Mouse (Mus musculus): Measurements from ENCODE around the gene Muc20. TPM values are rescaled to one million over a fixed set of nuclear protein-coding genes. Genes with fewer than 3 reads are reported as not detected.

Muc20 gene
- total and polyA plus RNA-seq, 2 experiments from 2014 or later: not detected

DNA sequence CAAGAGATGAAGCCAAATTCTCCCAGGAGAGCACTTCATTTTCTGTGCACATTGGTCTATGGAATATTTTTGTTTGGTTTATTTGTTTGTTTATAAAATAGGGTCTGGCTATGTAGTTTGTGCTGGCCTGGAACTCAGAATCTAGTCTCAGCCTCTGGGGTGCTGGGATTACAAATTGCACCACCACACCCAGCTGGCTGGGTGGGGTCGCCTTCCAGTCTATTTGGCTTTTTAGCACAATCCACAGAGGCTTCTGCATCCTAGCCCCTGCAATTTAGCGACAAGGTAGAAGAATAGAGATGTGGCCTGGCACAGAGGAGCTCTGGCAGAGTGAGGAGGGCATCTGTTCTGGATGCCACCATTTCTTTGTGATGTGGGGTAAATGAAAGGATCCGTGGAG lies 16.5 kb upstream of the Muc20 start:
- 54% methylated on average over 3 of the region's 3 CpGs for WGBS
- DNase-seq (ENCODE audit: low spot score) (no peak), ATAC-seq (no peak)

DNA sequence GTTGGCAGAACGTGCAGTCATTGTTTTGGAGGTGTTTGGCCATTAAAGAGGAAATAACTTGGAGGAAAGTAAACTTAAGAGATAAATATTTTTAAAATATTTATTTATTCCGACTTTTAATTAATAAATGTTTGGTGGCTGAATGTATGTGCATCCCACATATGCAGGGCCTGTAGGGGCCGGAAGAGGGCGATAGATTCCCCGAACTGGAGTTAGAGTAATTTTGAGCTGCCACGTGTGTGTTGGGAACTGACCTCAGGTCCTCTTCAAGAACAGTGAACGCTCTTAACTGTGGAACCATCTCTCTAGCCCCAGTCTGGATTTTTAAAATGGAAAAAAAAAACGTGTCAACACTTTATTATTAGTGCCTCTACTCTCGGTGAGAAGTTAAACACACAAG lies 16.1 kb upstream of the Muc20 start:
- ATAC-seq (no peak), DNase-seq (ENCODE audit: low spot score) (no peak)
- 49% methylated on average over 9 of the region's 9 CpGs for WGBS
- Histone ChIP-seq H3K4me3 (ENCODE audit: low read length) (no peak overlapping the region), H3K27me3 (ENCODE audit: insufficient read depth, low read length) (no peaks in the 10 kb centered on the region), H3K4me1 (ENCODE audit: insufficient read depth, low read length) (0 out of 2 replicates have a peak, but pooled peaks cover 3% of the 10 kb centered on the region), H3K9ac (replicated peaks; ENCODE audit: low read length) (no peak overlapping the region), H3K27ac (no peak overlapping the region), H3K9me3 (ENCODE audit: low read length) (no peaks in the 10 kb centered on the region), H3K36me3 (ENCODE audit: insufficient read depth, low read length) (no peaks in the 10 kb centered on the region), H3K4me2 (ENCODE audit: low read depth, low read length) (peak overlapping the region; percentile 35; the same call in 1 of the 2 replicates)
- no peak for TF ChIP-seq CTCF (IDR thresholded peaks at IDR 0.05; ENCODE audit: low read depth)

More for the DNA sequence above, 16.5 kb upstream of the Muc20 start:
- Histone ChIP-seq H3K36me3 (ENCODE audit: insufficient read depth, low read length) (no peaks in the 10 kb centered on the region), H3K9ac (replicated peaks; ENCODE audit: low read length) (no peak overlapping the region), H3K4me1 (ENCODE audit: insufficient read depth, low read length) (0 out of 2 replicates have a peak, but pooled peaks cover 3% of the 10 kb centered on the region), H3K4me3 (ENCODE audit: low read length) (no peak overlapping the region), H3K9me3 (ENCODE audit: low read length) (no peaks in the 10 kb centered on the region), H3K27me3 (ENCODE audit: insufficient read depth, low read length) (no peaks in the 10 kb centered on the region), H3K27ac (no peak overlapping the region), H3K4me2 (ENCODE audit: low read depth, low read length) (no peak overlapping the region)
- no peak for TF ChIP-seq CTCF (IDR thresholded peaks at IDR 0.05; ENCODE audit: low read depth)

DNA sequence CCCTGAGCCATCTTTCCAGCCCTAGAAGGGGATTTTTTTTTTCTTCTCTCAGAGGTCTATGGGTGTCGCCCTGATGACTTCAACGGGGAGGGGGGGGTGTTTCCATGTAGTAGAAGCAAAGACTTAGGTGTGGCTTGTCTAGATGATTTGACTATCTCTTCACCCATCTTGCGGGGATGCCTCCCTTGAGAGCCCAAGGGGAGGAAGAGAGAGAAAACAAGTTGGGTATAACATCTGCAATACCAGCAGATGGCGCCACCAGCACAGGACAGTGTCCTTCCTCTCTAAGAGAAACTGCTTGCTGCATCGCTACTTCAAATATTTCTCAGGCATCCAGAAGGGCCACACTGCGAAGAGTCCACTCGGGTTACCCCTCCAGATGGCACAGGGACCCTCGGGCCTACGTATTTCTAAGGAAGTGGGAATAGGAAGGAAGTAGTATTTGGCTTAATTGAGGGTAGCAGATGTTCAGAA lies 15.7 kb upstream of the Muc20 start:
- peak overlapping the region; percentile 35; the same call in 1 of the 2 replicates for H3K4me2 ChIP-seq (ENCODE audit: low read depth, low read length)
- no peak overlapping the region for H3K27ac ChIP-seq
- no peaks in the 10 kb centered on the region for H3K9me3 ChIP-seq (ENCODE audit: low read length)
- H3K4me1 ChIP-seq (ENCODE audit: insufficient read depth, low read length): 0 out of 2 replicates have a peak, but pooled peaks cover 3% of the 10 kb centered on the region
- no peaks in the 10 kb centered on the region for H3K36me3 ChIP-seq (ENCODE audit: insufficient read depth, low read length)
- DNase-seq (ENCODE audit: low spot score): peak; percentile 92
- no peak overlapping the region for H3K4me3 ChIP-seq (ENCODE audit: low read length)
- WGBS: 1% methylated on average over 9 of the region's 9 CpGs
- no peak overlapping the region for H3K9ac ChIP-seq (replicated peaks; ENCODE audit: low read length)
- peak; percentile 92 for TF ChIP-seq CTCF (IDR thresholded peaks at IDR 0.05; ENCODE audit: low read depth)
- no peaks in the 10 kb centered on the region for H3K27me3 ChIP-seq (ENCODE audit: insufficient read depth, low read length)
- peak; percentile 70 for ATAC-seq

DNA sequence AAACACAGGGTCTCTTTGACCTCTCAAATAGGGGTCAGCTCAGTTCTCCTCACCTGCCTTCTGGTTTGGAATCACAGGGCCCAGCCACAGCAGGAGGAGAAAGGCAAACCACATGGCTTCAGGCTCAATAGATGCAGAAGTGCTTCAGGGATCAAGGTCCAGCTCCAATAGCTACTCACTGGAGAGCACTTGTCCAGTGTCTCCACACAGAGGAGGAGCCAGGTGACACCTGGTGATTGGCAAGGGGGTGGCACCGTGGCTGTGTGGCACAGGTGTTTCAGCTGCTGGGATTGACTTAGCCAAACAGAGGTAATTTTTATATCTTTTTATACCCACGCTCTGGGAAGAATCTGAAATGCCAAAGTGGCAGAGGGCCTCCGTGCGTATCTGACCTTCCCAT lies 13.1 kb upstream of the Muc20 start, which contains the start of gene Smbd1:
Gene Smbd1 (minus strand): TSS at position 157 of the 400 bp plus-strand sequence.
- Histone ChIP-seq H3K27me3 (ENCODE audit: insufficient read depth, low read length) (no peaks in the 10 kb centered on the region), H3K4me2 (ENCODE audit: low read depth, low read length) (no peak within 1 kb of the TSS), H3K9me3 (ENCODE audit: low read length) (no peaks in the 10 kb centered on the region), H3K9ac (replicated peaks; ENCODE audit: low read length) (no peak within 1 kb of the TSS), H3K4me1 (ENCODE audit: insufficient read depth, low read length) (0 out of 2 replicates have a peak, but pooled peaks cover 3% of the 10 kb centered on the region), H3K27ac (no peak within 1 kb of the TSS), H3K4me3 (ENCODE audit: low read length) (no peak within 1 kb of the TSS), H3K36me3 (ENCODE audit: insufficient read depth, low read length) (no peaks in the 10 kb centered on the region)
- ATAC-seq (no peak), DNase-seq (ENCODE audit: low spot score) (no peak)
- WGBS: 86% methylated on average over 4 of the region's 4 CpGs
- TF ChIP-seq CTCF (IDR thresholded peaks at IDR 0.05; ENCODE audit: low read depth): no peak

DNA sequence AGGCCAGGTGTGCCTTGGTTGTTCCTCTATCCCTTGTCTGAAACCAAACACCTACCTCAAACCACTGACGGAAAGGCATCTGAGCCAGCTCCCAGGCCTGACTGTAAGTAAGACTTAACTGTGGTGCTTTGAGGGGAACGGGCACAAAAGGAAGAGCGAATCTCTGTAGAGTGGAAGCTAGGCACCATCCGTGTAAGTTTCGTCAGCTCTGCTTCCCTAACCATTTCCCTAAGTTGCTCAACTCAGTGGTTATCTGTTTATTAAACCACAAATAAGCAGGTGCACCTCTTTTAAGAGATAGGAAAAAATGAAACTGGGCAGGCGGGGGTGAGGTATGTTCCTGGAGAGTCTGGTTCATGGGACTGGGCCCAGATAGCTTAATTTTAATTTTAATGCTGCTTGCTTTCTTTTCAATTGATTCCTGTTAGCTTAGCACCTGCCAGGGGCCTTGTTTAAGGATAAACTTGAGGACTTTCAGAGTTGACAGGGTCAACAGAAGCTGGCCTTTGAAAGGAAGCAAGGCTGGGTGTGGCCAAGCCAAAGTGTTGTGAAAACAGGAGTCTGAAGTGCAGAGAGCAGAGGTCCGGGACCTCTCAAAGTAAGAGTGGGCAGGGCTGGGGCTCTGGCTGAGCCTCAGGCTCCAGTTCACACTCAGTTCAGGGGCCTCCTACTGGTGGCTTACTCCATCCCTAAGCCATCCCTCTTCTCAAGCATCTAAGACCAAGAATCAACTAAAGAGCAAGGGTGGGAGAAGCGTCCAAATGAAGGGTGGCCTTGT lies 10.4 kb upstream of the Muc20 start:
- Histone ChIP-seq H3K9ac (replicated peaks; ENCODE audit: low read length) (no peak overlapping the region), H3K27me3 (ENCODE audit: insufficient read depth, low read length) (no peaks in the 10 kb centered on the region), H3K36me3 (ENCODE audit: insufficient read depth, low read length) (no peaks in the 10 kb centered on the region), H3K9me3 (ENCODE audit: low read length) (no peaks in the 10 kb centered on the region), H3K4me1 (ENCODE audit: insufficient read depth, low read length) (peaks cover 3% of the 10 kb centered on the region), H3K4me3 (ENCODE audit: low read length) (no peak overlapping the region), H3K4me2 (ENCODE audit: low read depth, low read length) (no peak overlapping the region), H3K27ac (no peak overlapping the region)
- DNase-seq (ENCODE audit: low spot score) (no peak), ATAC-seq (no peak)
- WGBS: 64% methylated on average over 8 of the region's 8 CpGs
- TF ChIP-seq CTCF (IDR thresholded peaks at IDR 0.05; ENCODE audit: low read depth): no peak

DNA sequence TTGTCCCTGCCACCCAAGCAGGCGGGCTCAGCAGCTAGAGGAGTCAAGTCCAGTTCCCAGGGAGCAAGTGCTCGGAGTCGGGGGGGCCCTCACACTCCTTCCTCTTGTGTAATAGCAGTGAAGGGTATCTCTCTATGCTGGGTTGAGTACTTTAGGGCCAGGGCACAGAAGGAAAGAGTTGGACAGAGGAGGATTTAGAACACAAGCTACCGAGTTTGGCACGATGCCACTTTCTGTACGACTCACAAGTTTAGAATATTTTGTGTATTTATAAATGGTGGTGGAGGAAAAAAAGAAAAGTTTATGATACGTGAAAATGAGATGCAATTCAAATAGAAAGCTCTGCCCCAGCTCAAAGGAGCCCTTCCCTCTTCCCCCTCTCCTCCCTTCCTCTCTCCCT lies 7.9 kb upstream of the Muc20 start:
- ATAC-seq (no peak), DNase-seq (ENCODE audit: low spot score) (no peak)
- H3K9ac ChIP-seq (replicated peaks; ENCODE audit: low read length): no peak overlapping the region
- peaks cover 3% of the 10 kb centered on the region for H3K4me1 ChIP-seq (ENCODE audit: insufficient read depth, low read length)
- no peak overlapping the region for H3K4me2 ChIP-seq (ENCODE audit: low read depth, low read length)
- H3K9me3 ChIP-seq (ENCODE audit: low read length): no peaks in the 10 kb centered on the region
- no peak overlapping the region for H3K27ac ChIP-seq
- no peak overlapping the region for H3K4me3 ChIP-seq (ENCODE audit: low read length)
- WGBS: 78% methylated on average over 7 of the region's 7 CpGs
- TF ChIP-seq CTCF (IDR thresholded peaks at IDR 0.05; ENCODE audit: low read depth): no peak
- no peaks in the 10 kb centered on the region for H3K27me3 ChIP-seq (ENCODE audit: insufficient read depth, low read length)
- H3K36me3 ChIP-seq (ENCODE audit: insufficient read depth, low read length): no peaks in the 10 kb centered on the region

DNA sequence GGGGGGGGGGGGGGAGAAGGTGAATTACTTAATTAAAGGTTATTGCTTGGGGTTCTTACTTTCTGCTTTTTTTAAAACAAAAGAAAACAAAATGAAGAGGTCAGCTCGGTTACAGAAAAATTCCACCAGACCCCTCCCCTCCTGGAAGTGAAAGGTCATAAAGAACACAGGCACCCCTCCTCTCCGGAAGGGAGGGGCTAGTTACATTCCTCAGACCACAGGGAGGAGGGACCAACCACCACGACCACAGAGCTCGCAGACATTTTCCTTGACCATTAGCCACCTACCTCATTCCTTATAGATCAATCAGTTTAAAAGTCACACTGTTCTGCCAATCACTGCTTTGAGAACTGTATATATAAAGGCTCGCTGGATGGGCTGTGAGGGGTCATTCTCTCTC lies 6.7 kb upstream of the Muc20 start:
- DNase-seq (ENCODE audit: low spot score) (no peak), ATAC-seq (no peak)
- Histone ChIP-seq H3K36me3 (ENCODE audit: insufficient read depth, low read length) (no peaks in the 10 kb centered on the region), H3K9me3 (ENCODE audit: low read length) (no peaks in the 10 kb centered on the region), H3K27ac (no peak overlapping the region), H3K4me3 (ENCODE audit: low read length) (no peak overlapping the region), H3K4me2 (ENCODE audit: low read depth, low read length) (no peak overlapping the region), H3K4me1 (ENCODE audit: insufficient read depth, low read length) (peaks cover 3% of the 10 kb centered on the region), H3K27me3 (ENCODE audit: insufficient read depth, low read length) (no peaks in the 10 kb centered on the region), H3K9ac (replicated peaks; ENCODE audit: low read length) (no peak overlapping the region)
- 57% methylated on average over 5 of the region's 5 CpGs for WGBS
- TF ChIP-seq CTCF (IDR thresholded peaks at IDR 0.05; ENCODE audit: low read depth): no peak

All from hindbrain, postnatal 0 days (tissue).